Mouse (Mus musculus): ENCODE measurements at regions not wholly inside any gene's neighbourhood (a gene's known extent, or its start where the extent isn't known, plus 50 kb on each side); places are given as distances from the start of the nearest gene placed in this dataset.

- TF ChIP-seq CTCF (IDR thresholded peaks at IDR 0.05; ENCODE audit: low read depth), result no peak
- TF ChIP-seq EP300 (IDR thresholded peaks at IDR 0.05; ENCODE audit: low read depth), result no peak
These were observed 821.4 kb upstream of the Car8 start for GRCm38 (mm10) chr4:9060221-9060620.
